ENCODE assay signal across 22 mouse cellular contexts in the genomic region with DNA sequence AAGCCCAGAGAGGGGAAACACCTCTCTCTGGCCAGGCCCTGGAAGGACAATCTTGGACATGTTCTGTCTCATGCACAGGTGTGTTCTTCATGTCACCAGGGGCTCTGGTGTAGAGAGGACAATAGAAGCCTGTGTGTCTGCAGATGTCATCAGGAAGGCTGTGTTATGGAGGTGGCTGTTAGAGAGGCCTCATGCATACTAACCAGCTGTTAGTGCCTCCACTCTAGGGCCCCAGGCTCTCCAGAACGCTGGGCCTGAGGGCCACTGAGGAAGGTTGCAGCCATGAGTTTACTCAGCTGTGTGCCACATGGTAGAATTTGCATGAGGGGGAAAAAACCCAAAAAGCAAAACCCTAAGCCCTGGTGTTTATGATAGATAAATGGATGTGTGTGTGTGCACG. TPM values are rescaled to one million over a fixed set of nuclear protein-coding genes. Genes with fewer than 3 reads are reported as not detected.
DNase-seq lines count a peak whose midpoint lies in the region; ATAC-seq and TF ChIP-seq lines count a peak whose summit lies in the region.
"Had no signal": no experiment of that assay in that cellular context is flagged by ENCODE, and none has a peak within 500 bp of the region (broad histone marks: within the 10 kb centered on the region; RNA-seq: fewer than 3 reads in every experiment).

No protein-coding gene starts in this region.

- no peak for TF ChIP-seq CTCF in intestine, postnatal 0 days (IDR thresholded peaks at IDR 0.05; ENCODE audit: low read depth)

- no peaks in the 10 kb centered on the region for H3K9me3 ChIP-seq in intestine, embryonic 14.5 days (ENCODE audit: control insufficient read depth, low read length)
- no peaks in the 10 kb centered on the region for H3K9me3 ChIP-seq in intestine, embryonic 15.5 days
- H3K9me3 ChIP-seq in embryonic facial prominence, embryonic 10.5 days, result no peaks in the 10 kb centered on the region
- no peaks in the 10 kb centered on the region for H3K9me3 ChIP-seq in limb, embryonic 15.5 days
- H3K9me3 ChIP-seq in midbrain, embryonic 11.5 days (ENCODE audit: control insufficient read depth, low read length), result no peaks in the 10 kb centered on the region
- H3K9me3 ChIP-seq in intestine, postnatal 0 days (ENCODE audit: control insufficient read depth), result no peaks in the 10 kb centered on the region
- H3K9me3 ChIP-seq: forebrain, embryonic 13.5 days; heart, embryonic 15.5 days; midbrain, embryonic 12.5 days had no signal

- H3K4me2 ChIP-seq in intestine, embryonic 14.5 days (ENCODE audit: low read length), result no peak overlapping the region
- no peak overlapping the region for H3K4me2 ChIP-seq in intestine, embryonic 15.5 days (replicated peaks)
- H3K4me2 ChIP-seq in limb, embryonic 15.5 days, result no peak overlapping the region
- no peak overlapping the region for H3K4me2 ChIP-seq in midbrain, embryonic 11.5 days
- H3K4me2 ChIP-seq in intestine, postnatal 0 days (replicated peaks; ENCODE audit: low read depth), result no peak overlapping the region
- H3K4me2 ChIP-seq: forebrain, embryonic 13.5 days; heart, embryonic 15.5 days; midbrain, embryonic 12.5 days had no signal

- DNase-seq in intestine, embryonic 14.5 days (ENCODE audit: low spot score), result peak; percentile 47
- peak; percentile 17 for DNase-seq in embryo, embryonic 10 days (ENCODE audit: low spot score)
- peak; percentile 32 for DNase-seq in embryonic facial prominence, embryonic 10.5 days (ENCODE audit: low spot score)
- no peak for DNase-seq in left cerebral cortex, postnatal 25 days (ENCODE audit: low spot score in 2 of 2)
- DNase-seq in midbrain, embryonic 11.5 days (ENCODE audit: low spot score, missing footprints), result no peak
- DNase-seq: adrenal gland, adult 8-10 months; cerebellum, adult 11-12 months; gastrocnemius, postnatal 36 days; kidney, adult 8-10 months; kidney, postnatal 4 days; lung, adult 2 months; lung, postnatal 36 days; retina, postnatal 1 day; right cerebral cortex, postnatal 4 days had no signal

- ATAC-seq in intestine, embryonic 14.5 days (replicated peaks; ENCODE audit: low FRiP score, low TSS enrichment, low read depth), result no peak
- ATAC-seq in intestine, embryonic 15.5 days, result no peak
- ATAC-seq in limb, embryonic 15.5 days (ENCODE audit: insufficient number of reproducible peaks, low FRiP score, low TSS enrichment, low read depth), result no peak
- no peak for ATAC-seq in midbrain, embryonic 11.5 days (ENCODE audit: low FRiP score)
- no peak for ATAC-seq in intestine, postnatal 0 days
- ATAC-seq: CD4-positive, CD25-positive, alpha-beta regulatory T cell, adult 4 months; forebrain, embryonic 13.5 days; hindbrain, embryonic 16.5 days had no signal

- 58% methylated on average over 2 of the region's 2 CpGs for WGBS in intestine, embryonic 14.5 days
- 77% methylated on average over 2 of the region's 2 CpGs for WGBS in intestine, embryonic 15.5 days
- 51% methylated on average over 2 of the region's 2 CpGs for WGBS in embryonic facial prominence, embryonic 10.5 days
- 42% methylated on average over 2 of the region's 2 CpGs for WGBS in limb, embryonic 15.5 days
- WGBS in midbrain, embryonic 11.5 days, result 77% methylated on average over 2 of the region's 2 CpGs
- 68% methylated on average over 2 of the region's 2 CpGs for whole genome bisulfite sequencing in intestine, postnatal 0 days

- H3K4me3 ChIP-seq in intestine, embryonic 14.5 days (ENCODE audit: low read depth, low read length), result no peak overlapping the region
- H3K4me3 ChIP-seq in intestine, embryonic 15.5 days (replicated peaks), result no peak overlapping the region
- no peak overlapping the region for H3K4me3 ChIP-seq in embryonic facial prominence, embryonic 10.5 days
- H3K4me3 ChIP-seq in limb, embryonic 15.5 days, result no peak overlapping the region
- H3K4me3 ChIP-seq in midbrain, embryonic 11.5 days (ENCODE audit: low read depth, low read length), result no peak overlapping the region
- H3K4me3 ChIP-seq in intestine, postnatal 0 days (ENCODE audit: low read depth, low read length), result no peak overlapping the region
- H3K4me3 ChIP-seq: forebrain, embryonic 13.5 days; heart, embryonic 15.5 days; midbrain, embryonic 12.5 days had no signal

- H3K27me3 ChIP-seq in intestine, embryonic 14.5 days (replicated peaks; ENCODE audit: control insufficient read depth, insufficient read depth, low read length), result no peaks in the 10 kb centered on the region
- H3K27me3 ChIP-seq in intestine, embryonic 15.5 days (replicated peaks), result no peaks in the 10 kb centered on the region
- no peaks in the 10 kb centered on the region for H3K27me3 ChIP-seq in embryonic facial prominence, embryonic 10.5 days (replicated peaks; ENCODE audit: low read depth, poor library complexity, severe bottlenecking)
- H3K27me3 ChIP-seq in limb, embryonic 15.5 days, result no peaks in the 10 kb centered on the region
- H3K27me3 ChIP-seq in midbrain, embryonic 11.5 days (ENCODE audit: control insufficient read depth, insufficient read depth, low read length), result no peaks in the 10 kb centered on the region
- no peaks in the 10 kb centered on the region for H3K27me3 ChIP-seq in intestine, postnatal 0 days (replicated peaks; ENCODE audit: control insufficient read depth, insufficient read depth, low read length)
- H3K27me3 ChIP-seq: forebrain, embryonic 13.5 days; heart, embryonic 15.5 days; midbrain, embryonic 12.5 days had no signal

- no peak overlapping the region for H3K9ac ChIP-seq in intestine, embryonic 14.5 days (ENCODE audit: low read length)
- H3K9ac ChIP-seq in intestine, embryonic 15.5 days, result no peak overlapping the region
- H3K9ac ChIP-seq in limb, embryonic 15.5 days, result no peak overlapping the region
- no peak overlapping the region for H3K9ac ChIP-seq in midbrain, embryonic 11.5 days (ENCODE audit: low read length)
- no peak overlapping the region for H3K9ac ChIP-seq in intestine, postnatal 0 days (ENCODE audit: low read depth, low read length)
- H3K9ac ChIP-seq: forebrain, embryonic 13.5 days; heart, embryonic 15.5 days; midbrain, embryonic 12.5 days had no signal

- no peaks in the 10 kb centered on the region; the same call in 1 of the 2 replicates for H3K4me1 ChIP-seq in intestine, embryonic 14.5 days (replicated peaks; ENCODE audit: control insufficient read depth, insufficient read depth, low read length)
- no peaks in the 10 kb centered on the region for H3K4me1 ChIP-seq in intestine, embryonic 15.5 days (replicated peaks)
- H3K4me1 ChIP-seq in embryonic facial prominence, embryonic 10.5 days, result peaks cover 22% of the 10 kb centered on the region
- peaks cover 37% of the 10 kb centered on the region for H3K4me1 ChIP-seq in limb, embryonic 15.5 days
- no peaks in the 10 kb centered on the region for H3K4me1 ChIP-seq in midbrain, embryonic 11.5 days (ENCODE audit: control insufficient read depth, insufficient read depth, low read length)
- no peaks in the 10 kb centered on the region for H3K4me1 ChIP-seq in intestine, postnatal 0 days (replicated peaks; ENCODE audit: control insufficient read depth, insufficient read depth, low read length)
- H3K4me1 ChIP-seq: midbrain, embryonic 12.5 days had no signal

- intact Hi-C loops in left cerebral cortex, postnatal 25 days (cut with DNase I), result no loop called here

- H3K36me3 ChIP-seq in intestine, embryonic 14.5 days (ENCODE audit: control insufficient read depth, insufficient read depth, low read length), result peaks cover 28% of the 10 kb centered on the region
- peaks cover 14% of the 10 kb centered on the region; the same call in 1 of the 2 replicates for H3K36me3 ChIP-seq in intestine, embryonic 15.5 days
- peaks cover 34% of the 10 kb centered on the region for H3K36me3 ChIP-seq in embryonic facial prominence, embryonic 10.5 days (replicated peaks)
- peaks cover 21% of the 10 kb centered on the region for H3K36me3 ChIP-seq in limb, embryonic 15.5 days
- peaks cover 3% of the 10 kb centered on the region for H3K36me3 ChIP-seq in midbrain, embryonic 11.5 days (ENCODE audit: control insufficient read depth, insufficient read depth, low read length)
- H3K36me3 ChIP-seq in intestine, postnatal 0 days (ENCODE audit: control insufficient read depth, insufficient read depth), result peaks cover 14% of the 10 kb centered on the region

- H3K27ac ChIP-seq in intestine, embryonic 14.5 days (ENCODE audit: low read depth), result no peak overlapping the region
- no peak overlapping the region for H3K27ac ChIP-seq in intestine, embryonic 15.5 days
- H3K27ac ChIP-seq in embryonic facial prominence, embryonic 10.5 days (replicated peaks), result peak overlapping the region; percentile 79
- H3K27ac ChIP-seq in limb, embryonic 15.5 days, result peak overlapping the region; percentile 96
- no peak overlapping the region for H3K27ac ChIP-seq in midbrain, embryonic 11.5 days (ENCODE audit: low read depth, low read length)
- no peak overlapping the region for H3K27ac ChIP-seq in intestine, postnatal 0 days (ENCODE audit: low read depth, low read length)
- H3K27ac ChIP-seq: forebrain, embryonic 13.5 days; midbrain, embryonic 12.5 days had no signal

RNA-seq across cellular contexts. Expression of a gene that starts 25.5 kb away (rescaled TPM):
- 0.55 and 1.0 TPM in 2 replicates for polyA plus RNA-seq in intestine, embryonic 14.5 days (2014; fragmentation: Nextera tagmentation; extraction: Ambion mirVana)
- 0.68 and 0.77 TPM in 2 replicates for polyA plus RNA-seq in intestine, embryonic 15.5 days (2015; fragmentation: Nextera tagmentation; extraction: Ambion mirVana)
- polyA plus RNA-seq in embryonic facial prominence, embryonic 10.5 days (2016; fragmentation: Nextera tagmentation; extraction: Ambion mirVana), result 1.4 and 1.9 TPM in 2 replicates
- polyA plus RNA-seq in limb, embryonic 15.5 days (2015; fragmentation: Nextera tagmentation; extraction: Ambion mirVana), result 0.72 and 0.88 TPM in 2 replicates
- 1 to 10 TPM; 1.6 to 1.9 TPM for total RNA-seq in left cerebral cortex, postnatal 25 days (2021)
- 0.61 and 0.62 TPM in 2 replicates for polyA plus RNA-seq in midbrain, embryonic 11.5 days (2014; fragmentation: Nextera tagmentation; extraction: Ambion mirVana)
- polyA plus RNA-seq in intestine, postnatal 0 days (2015; fragmentation: Nextera tagmentation; extraction: Ambion mirVana), result 0.55 and 0.57 TPM in 2 replicates
- polyA plus RNA-seq: lung, adult 2 months had no signal

RNA-seq across cellular contexts. Expression of a gene that starts 37.0 kb away (rescaled TPM):
- polyA plus RNA-seq in intestine, embryonic 14.5 days (2014; fragmentation: Nextera tagmentation; extraction: Ambion mirVana), result 0.38 and 0.95 TPM in 2 replicates
- 0.84 and 0.92 TPM in 2 replicates for polyA plus RNA-seq in intestine, embryonic 15.5 days (2015; fragmentation: Nextera tagmentation; extraction: Ambion mirVana)
- 0.40 and 0.47 TPM in 2 replicates for polyA plus RNA-seq in embryonic facial prominence, embryonic 10.5 days (2016; fragmentation: Nextera tagmentation; extraction: Ambion mirVana)
- 4.0 and 7.2 TPM in 2 replicates for polyA plus RNA-seq in limb, embryonic 15.5 days (2015; fragmentation: Nextera tagmentation; extraction: Ambion mirVana)
- 1 to 10 TPM; 2.3 to 2.7 TPM for total RNA-seq in left cerebral cortex, postnatal 25 days (2021)
- polyA plus RNA-seq in midbrain, embryonic 11.5 days (2014; fragmentation: Nextera tagmentation; extraction: Ambion mirVana), result 0.55 and 1.2 TPM in 2 replicates
- 1.1 and 1.7 TPM in 2 replicates for polyA plus RNA-seq in intestine, postnatal 0 days (2015; fragmentation: Nextera tagmentation; extraction: Ambion mirVana)

RNA-seq across cellular contexts. Expression of a gene that starts 46.5 kb away (rescaled TPM):
- 18.5 and 18.7 TPM in 2 replicates for polyA plus RNA-seq in intestine, embryonic 14.5 days (2014; fragmentation: Nextera tagmentation; extraction: Ambion mirVana)
- 19.1 and 19.7 TPM in 2 replicates for polyA plus RNA-seq in intestine, embryonic 15.5 days (2015; fragmentation: Nextera tagmentation; extraction: Ambion mirVana)
- 18.3 and 20.4 TPM in 2 replicates for polyA plus RNA-seq in embryonic facial prominence, embryonic 10.5 days (2016; fragmentation: Nextera tagmentation; extraction: Ambion mirVana)
- 14.2 and 14.7 TPM in 2 replicates for polyA plus RNA-seq in limb, embryonic 15.5 days (2015; fragmentation: Nextera tagmentation; extraction: Ambion mirVana)
- 10 to 100 TPM; 14.8 to 16.8 TPM for total RNA-seq in left cerebral cortex, postnatal 25 days (2021)
- 13.7 and 18.3 TPM in 2 replicates for polyA plus RNA-seq in midbrain, embryonic 11.5 days (2014; fragmentation: Nextera tagmentation; extraction: Ambion mirVana)
- 10.4 and 11.5 TPM in 2 replicates for polyA plus RNA-seq in intestine, postnatal 0 days (2015; fragmentation: Nextera tagmentation; extraction: Ambion mirVana)

Comparison
In these comparisons a context has a peak if more than half of its experiments do, and no peak if none do; other contexts are left out.
1. DNase-seq: peak in intestine, embryonic 14.5 days (single experiment), embryo, embryonic 10 days (single experiment) and embryonic facial prominence, embryonic 10.5 days (single experiment); none in left cerebral cortex, postnatal 25 days (0 of 2) and midbrain, embryonic 11.5 days (single experiment).
2. H3K27ac ChIP-seq: peak in embryonic facial prominence, embryonic 10.5 days (single experiment) and limb, embryonic 15.5 days (single experiment); none in intestine, embryonic 14.5 days (single experiment), intestine, embryonic 15.5 days (single experiment), midbrain, embryonic 11.5 days (single experiment) and intestine, postnatal 0 days (single experiment).